ENCODE assay signal across 21 mouse cellular contexts in the genomic region with DNA sequence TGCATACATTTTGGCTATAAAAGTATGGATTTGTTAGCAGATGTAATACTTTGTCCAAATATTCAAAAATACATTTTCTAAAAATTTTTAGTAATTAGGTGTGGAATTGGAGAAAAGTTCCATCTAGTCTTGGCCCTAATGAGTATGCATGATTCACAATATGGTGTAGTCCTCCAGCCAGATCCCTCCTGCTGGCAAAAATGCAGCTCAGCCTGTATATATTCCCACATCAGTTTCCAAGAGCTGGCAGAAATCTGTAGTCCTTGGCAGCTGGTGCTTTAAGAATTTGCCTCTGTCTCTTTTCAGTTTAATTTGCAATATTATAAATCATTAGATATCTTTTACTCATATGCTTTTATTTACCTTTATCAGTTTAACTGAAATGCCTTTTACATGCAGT.
DNase-seq lines count a peak whose midpoint lies in the region; ATAC-seq and TF ChIP-seq lines count a peak whose summit lies in the region.
"Had no signal": no experiment of that assay in that cellular context is flagged by ENCODE, and none has a peak within 500 bp of the region (broad histone marks: within the 10 kb centered on the region; RNA-seq: fewer than 3 reads in every experiment).

No protein-coding gene starts in this region.

- H3K36me3 ChIP-seq in forebrain, embryonic 16.5 days (ENCODE audit: control insufficient read depth, insufficient read depth): no peaks in the 10 kb centered on the region
- no peaks in the 10 kb centered on the region for H3K36me3 ChIP-seq in forebrain, embryonic 11.5 days (ENCODE audit: control insufficient read depth, insufficient read depth, low read length)
- H3K36me3 ChIP-seq: embryonic facial prominence, embryonic 15.5 days; heart, embryonic 12.5 days; hindbrain, embryonic 10.5 days had no signal

- H3K4me2 ChIP-seq in forebrain, embryonic 16.5 days (ENCODE audit: low read length): no peak overlapping the region
- H3K4me2 ChIP-seq in forebrain, embryonic 11.5 days (ENCODE audit: low read depth, low read length, severe bottlenecking): no peak overlapping the region
- H3K4me2 ChIP-seq: embryonic facial prominence, embryonic 15.5 days; heart, embryonic 12.5 days; hindbrain, embryonic 14.5 days had no signal

- no peak overlapping the region for H3K9ac ChIP-seq in forebrain, embryonic 16.5 days (replicated peaks; ENCODE audit: low read depth, low read length)
- H3K9ac ChIP-seq in forebrain, embryonic 11.5 days (ENCODE audit: low read length): no peak overlapping the region
- H3K9ac ChIP-seq: embryonic facial prominence, embryonic 15.5 days; heart, embryonic 12.5 days; hindbrain, embryonic 14.5 days had no signal

- no peak for TF ChIP-seq CTCF in brain, embryonic 14.5 days (IDR thresholded peaks at IDR 0.05; ENCODE audit: borderline replicate concordance, extremely low read depth, insufficient read depth, insufficient read length)

- peak; percentile 84 for ATAC-seq in forebrain, embryonic 16.5 days
- ATAC-seq in forebrain, embryonic 11.5 days (replicated peaks; ENCODE audit: low FRiP score): no peak
- ATAC-seq: inflammation-experienced regulatory T-cells, adult 6 months; intestine, postnatal 0 days had no signal

- no peak overlapping the region for H3K27ac ChIP-seq in forebrain, embryonic 16.5 days (ENCODE audit: low read length)
- no peak overlapping the region for H3K27ac ChIP-seq in forebrain, embryonic 11.5 days (ENCODE audit: low read depth, low read length)
- H3K27ac ChIP-seq: embryonic facial prominence, embryonic 15.5 days; gastrocnemius, adult 2 months; hindbrain, embryonic 10.5 days; hindbrain, embryonic 14.5 days had no signal

- no peak overlapping the region for H3K4me3 ChIP-seq in forebrain, embryonic 16.5 days (replicated peaks; ENCODE audit: low read length)
- H3K4me3 ChIP-seq in forebrain, embryonic 11.5 days (ENCODE audit: low read depth, low read length): no peak overlapping the region
- H3K4me3 ChIP-seq: embryonic facial prominence, embryonic 15.5 days; erythroblast, embryonic 14.5 days; gastrocnemius, adult 2 months; heart, embryonic 12.5 days; hindbrain, embryonic 10.5 days had no signal

- no peak for TF ChIP-seq POLR2A in brain, embryonic 14.5 days (IDR thresholded peaks at IDR 0.05; ENCODE audit: borderline replicate concordance, extremely low read depth, insufficient read depth, insufficient read length, poor library complexity, severe bottlenecking)

- no peaks in the 10 kb centered on the region for H3K4me1 ChIP-seq in forebrain, embryonic 16.5 days (replicated peaks; ENCODE audit: control insufficient read depth, insufficient read depth, low read length)
- no peaks in the 10 kb centered on the region for H3K4me1 ChIP-seq in forebrain, embryonic 11.5 days (replicated peaks; ENCODE audit: control insufficient read depth, insufficient read depth, low read length)
- H3K4me1 ChIP-seq: embryonic facial prominence, embryonic 15.5 days; heart, embryonic 12.5 days; hindbrain, embryonic 10.5 days had no signal

- H3K27me3 ChIP-seq in forebrain, embryonic 16.5 days (replicated peaks; ENCODE audit: control insufficient read depth, insufficient read depth, low read length): no peaks in the 10 kb centered on the region
- no peaks in the 10 kb centered on the region for H3K27me3 ChIP-seq in forebrain, embryonic 11.5 days (ENCODE audit: control insufficient read depth, insufficient read depth, low read length)
- H3K27me3 ChIP-seq: embryonic facial prominence, embryonic 15.5 days; heart, embryonic 12.5 days had no signal

- DNase-seq in forebrain, embryonic 11.5 days (ENCODE audit: low spot score): no peak
- DNase-seq in layer of hippocampus, adult 9-11 months: peak; percentile 15
- DNase-seq in layer of hippocampus, postnatal 25 days (ENCODE audit: extremely low spot score in 1 of 2, low spot score in 1 of 2): no peak
- peak; percentile 23 for DNase-seq in brain, adult 2 months (ENCODE audit: low read depth, low spot score)
- DNase-seq in brain, embryonic 14.5 days (ENCODE audit: low read depth): peak; percentile 74
- no peak for DNase-seq in adrenal gland, postnatal 36 days
- DNase-seq: adrenal gland, adult 2 months; adrenal gland, postnatal 25 days; cerebellum, adult 18-20 months; cerebellum, adult 9-11 months; embryo, embryonic 11 days; gastrocnemius, adult 2 months; gastrocnemius, postnatal 25 days had no signal

- no peaks in the 10 kb centered on the region for H3K9me3 ChIP-seq in forebrain, embryonic 16.5 days (ENCODE audit: control insufficient read depth, low read length)
- H3K9me3 ChIP-seq in forebrain, embryonic 11.5 days (ENCODE audit: control insufficient read depth, low read length): no peaks in the 10 kb centered on the region
- H3K9me3 ChIP-seq: embryonic facial prominence, embryonic 15.5 days; heart, embryonic 12.5 days; hindbrain, embryonic 10.5 days had no signal

Comparison
In these comparisons a context has a peak if more than half of its experiments do, and no peak if none do; other contexts are left out.
1. DNase-seq: peak in layer of hippocampus, adult 9-11 months (single experiment), brain, adult 2 months (single experiment) and brain, embryonic 14.5 days (single experiment); none in forebrain, embryonic 11.5 days (single experiment), layer of hippocampus, postnatal 25 days (0 of 2) and adrenal gland, postnatal 36 days (0 of 2).